Mouse (Mus musculus): ENCODE data around the gene Trim14.

Trim14 gene

GRCm38 (mm10) chr4:46560069-46560705, 24.2 kb upstream of the Trim14 start:
- DNase-seq: no peak

DNA sequence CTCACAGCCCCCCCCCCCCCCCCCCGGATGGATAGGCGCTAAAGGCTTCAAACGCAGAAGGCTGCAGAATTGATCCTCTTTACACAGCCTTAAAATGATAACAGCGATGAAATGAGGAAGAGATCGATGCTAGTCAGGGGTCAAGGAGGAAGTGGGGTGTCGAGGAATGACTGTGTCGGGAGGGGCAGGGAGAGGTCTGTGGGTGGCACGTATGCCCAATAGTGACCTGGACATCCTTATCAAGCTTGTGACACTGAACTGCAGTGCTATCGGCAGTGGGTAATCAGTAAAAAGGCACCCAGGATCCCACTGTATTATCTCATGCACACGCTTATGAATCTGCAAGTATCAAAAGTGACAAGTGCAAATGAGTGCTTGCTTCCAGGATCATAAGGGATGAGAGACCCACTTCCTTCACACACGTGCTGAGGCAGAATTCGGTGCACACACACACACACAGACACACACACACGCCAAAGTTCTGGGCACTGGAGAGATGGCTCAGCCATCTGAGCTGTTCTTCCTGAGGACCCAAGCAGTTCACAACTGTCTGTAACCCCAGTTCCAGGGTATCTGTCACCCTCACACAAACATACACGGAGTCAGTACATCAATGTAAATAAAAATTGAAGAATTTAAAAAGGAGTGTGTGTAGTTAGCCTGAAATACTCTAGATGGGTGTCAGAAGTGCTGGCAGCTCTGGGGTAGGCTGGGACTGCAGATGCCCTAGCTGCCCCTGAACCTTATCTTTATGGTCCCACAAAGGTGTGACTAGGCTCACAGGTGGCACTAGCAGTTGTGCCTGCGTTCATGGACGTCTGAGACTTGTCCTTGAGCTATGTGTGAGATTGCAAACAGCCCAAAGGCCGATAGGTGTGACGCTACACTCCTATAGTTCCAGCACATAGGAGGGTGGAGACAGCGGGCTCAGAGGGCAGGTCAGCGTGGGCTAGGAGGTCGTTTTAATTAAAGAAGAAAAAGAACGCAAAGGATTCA, 23.0 kb upstream of the Trim14 start:
- no peak for DNase-seq

- DNase-seq: no peak
Measured at GRCm38 (mm10) chr4:46556933-46557332, 21.0 kb upstream of the Trim14 start.

DNA sequence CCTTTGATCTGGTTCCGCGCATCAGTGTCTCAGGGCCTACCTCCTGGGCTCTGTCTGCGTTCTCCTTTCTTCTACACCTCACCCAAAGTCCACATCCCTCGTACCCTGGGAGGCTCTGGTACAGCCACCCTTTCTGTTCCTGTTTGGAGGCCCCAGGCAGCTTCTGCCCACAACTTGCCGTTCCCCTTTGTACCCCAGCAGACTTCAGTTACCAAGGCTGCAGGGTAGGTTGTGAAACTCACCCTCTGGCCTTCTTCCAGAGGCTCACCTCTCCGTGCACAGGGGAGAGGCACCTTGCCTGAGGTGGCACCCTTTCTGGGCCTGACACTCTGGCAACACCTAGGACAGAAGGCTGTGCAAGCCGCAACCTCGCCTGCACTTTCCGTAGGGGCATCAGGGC, 19.8 kb upstream of the Trim14 start:
- no peak for DNase-seq

DNA sequence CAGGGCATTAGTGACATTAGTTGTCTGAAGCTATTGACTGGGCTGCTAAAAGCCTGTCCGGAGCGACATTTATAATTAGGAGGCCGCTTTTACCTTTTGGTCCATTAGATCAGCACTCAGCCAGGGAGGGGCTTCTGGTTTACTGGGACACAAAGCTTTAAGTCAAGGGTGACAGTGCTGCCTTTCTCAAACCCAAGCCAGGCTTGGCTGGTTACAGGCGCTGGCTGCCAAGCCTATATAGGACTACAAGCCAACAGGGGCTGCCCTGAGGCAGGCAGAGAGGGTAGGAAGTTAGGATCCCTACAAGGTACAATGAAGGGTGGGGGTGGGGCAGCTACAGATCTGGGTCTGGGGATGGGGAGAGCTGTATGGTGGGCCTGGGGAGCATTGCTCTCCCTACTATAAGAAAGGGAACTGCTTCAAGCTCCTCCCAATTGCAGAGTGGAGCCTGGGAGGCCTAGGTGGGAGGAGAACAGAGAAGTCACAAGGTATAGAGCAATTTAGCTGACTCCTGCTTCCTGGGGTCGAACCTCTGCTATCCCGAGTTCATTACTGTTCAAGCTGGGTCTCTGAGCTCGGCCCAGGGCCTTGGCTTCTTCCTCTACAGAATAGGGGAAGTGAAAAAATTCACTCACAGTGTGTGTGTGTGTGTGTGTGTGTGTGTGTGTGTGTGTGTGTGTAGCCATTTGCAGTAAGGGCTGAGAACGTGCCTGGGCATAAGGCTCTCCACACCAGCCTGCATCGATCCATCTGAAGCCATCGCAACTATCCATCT, 18.5 kb upstream of the Trim14 start:
- no peak for DNase-seq

DNA sequence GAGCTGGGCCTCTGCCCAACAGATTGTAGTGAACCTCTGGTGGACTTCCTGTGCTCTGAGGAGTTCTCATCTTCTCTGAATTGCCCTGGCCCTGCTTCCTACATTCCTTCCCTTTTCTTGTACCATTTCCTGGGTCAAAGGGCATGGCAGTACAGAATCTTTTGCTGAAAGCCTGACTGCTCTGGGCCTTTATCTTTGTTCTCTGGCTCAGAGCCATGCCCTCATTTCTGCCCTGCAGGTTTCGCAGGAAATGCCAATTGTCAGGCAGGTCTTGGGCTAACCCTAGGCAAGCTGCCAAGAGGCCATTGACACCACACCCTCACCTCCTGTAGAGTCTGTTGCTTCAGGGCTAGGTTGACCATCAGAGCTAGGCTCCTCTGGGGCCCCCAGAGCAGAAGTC, 17.9 kb upstream of the Trim14 start:
- DNase-seq: no peak

GRCm38 (mm10) chr4:46550406-46550805, 14.5 kb upstream of the Trim14 start:
- DNase-seq: no peak

DNA sequence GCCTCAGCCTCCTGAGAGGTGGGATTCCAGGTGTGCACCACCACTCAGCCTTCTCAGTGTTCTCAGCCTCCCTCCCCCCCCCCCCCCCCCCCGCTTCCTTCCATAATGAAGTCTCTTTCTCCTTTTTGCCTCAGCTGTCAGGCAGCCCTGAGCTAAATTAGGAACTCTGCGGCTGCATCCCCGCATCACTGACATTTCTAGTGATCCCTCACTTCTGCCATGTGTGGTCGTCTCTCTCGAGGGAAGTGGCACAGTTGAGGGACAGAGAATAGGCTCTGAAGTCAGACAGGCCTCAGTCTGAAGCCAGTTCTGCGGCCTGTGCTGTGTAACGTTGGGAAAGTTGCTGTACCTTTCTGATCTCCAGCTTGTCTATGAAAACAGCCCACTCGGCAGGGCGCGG, 14.0 kb upstream of the Trim14 start:
- no peak for DNase-seq

DNA sequence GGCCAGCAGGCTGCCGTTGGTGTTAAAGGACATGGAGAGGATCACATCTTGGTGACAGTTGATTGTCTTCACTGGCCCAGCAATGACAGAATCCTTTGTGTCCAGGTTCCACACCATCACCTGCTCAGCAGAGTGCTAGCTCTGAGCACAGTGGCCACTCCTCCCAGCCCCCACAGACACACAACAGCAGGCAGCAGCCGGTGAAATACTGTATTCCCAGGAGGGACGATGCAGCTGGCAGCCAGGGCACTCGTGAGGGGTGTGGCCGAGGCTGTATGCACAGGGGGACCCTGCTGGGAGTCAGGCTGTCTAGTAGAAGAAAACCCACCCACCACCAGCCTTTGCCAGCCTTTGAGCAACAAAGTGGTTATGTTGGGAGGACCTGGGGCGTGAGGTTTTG, 10.8 kb upstream of the Trim14 start:
- no peak for DNase-seq

DNA sequence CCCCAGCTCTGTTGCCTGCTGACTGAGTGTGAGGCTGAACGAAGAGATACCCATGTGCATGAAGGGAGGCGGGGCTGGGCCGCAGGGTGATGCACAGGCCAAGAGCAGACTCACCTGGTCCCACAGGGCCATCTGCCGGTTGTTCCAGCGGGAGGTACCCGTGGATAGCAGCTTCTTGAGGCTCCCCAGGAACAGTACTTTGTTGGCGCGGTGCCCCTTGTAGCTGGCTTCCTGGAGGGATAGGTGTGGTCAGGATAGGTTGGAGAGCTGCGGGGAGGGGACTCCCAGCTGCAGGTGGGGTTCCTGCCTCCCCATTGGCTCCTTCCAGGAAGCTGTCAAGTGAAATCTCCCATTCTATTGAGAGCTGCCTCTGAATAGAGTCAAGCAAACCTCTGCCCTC, 9.6 kb upstream of the Trim14 start:
- DNase-seq: no peak

GRCm38 (mm10) chr4:46544313-46544712, 8.4 kb upstream of the Trim14 start:
- peak; percentile 76 for DNase-seq

DNA sequence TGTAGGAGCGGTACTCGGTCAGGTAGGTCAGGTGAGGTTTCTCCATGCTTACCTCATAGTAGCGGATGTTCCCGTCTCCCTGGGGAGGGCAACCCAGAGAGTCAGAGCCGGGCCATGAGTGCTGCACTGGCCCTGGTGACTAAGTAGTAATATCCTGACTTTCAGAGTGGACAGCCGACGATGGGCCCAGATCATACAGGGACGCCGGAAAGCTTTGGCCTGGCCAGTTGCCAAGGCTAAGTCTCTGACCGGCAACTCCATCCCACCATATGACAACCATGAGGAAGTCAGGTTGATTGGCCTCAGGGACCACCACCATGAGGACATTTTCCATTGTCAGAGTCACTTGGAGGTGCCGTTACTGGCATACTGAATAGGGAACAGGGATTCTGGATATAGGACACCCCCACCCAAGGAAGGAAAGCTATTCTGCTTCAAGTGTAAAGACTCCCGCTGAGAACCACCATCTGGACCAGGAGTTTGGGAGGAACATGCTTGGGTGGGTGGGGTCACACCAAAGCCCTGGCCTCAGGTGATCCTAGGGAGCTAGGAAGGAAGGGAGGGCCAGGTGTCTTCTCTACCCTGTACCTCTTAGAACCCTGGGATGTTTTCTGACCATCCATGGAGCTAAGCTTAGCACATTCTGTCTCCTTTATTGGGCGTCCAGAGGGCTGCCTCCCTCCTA, 7.6 kb upstream of the Trim14 start:
- DNase-seq: no peak

DNA sequence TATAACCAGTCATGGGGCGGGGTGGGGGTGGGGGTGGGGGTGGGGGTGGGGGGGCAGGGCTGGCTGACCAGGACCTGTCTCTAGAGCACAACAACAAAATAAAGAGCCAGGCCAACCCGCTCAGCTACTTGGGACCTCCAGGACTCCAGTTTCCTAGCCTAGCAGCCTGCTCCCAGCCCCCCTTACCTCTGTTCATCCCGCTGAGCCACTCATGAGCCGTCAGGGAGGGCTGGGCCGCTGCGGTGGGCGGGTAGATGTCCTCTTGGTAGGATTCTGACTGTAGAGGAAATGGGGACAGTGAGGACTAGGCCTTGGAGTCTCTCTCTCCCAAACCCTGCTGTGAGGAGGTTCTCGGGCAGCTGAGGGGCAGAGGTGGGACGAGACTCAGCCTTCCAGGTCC, 5.8 kb upstream of the Trim14 start:
- no peak for DNase-seq

- no peak for DNase-seq
Measured at GRCm38 (mm10) chr4:46539167-46539566, 3.2 kb upstream of the Trim14 start.

- DNase-seq: peak; percentile 51
Measured at GRCm38 (mm10) chr4:46535094-46535830, 679 bp downstream of the Trim14 start.

DNA sequence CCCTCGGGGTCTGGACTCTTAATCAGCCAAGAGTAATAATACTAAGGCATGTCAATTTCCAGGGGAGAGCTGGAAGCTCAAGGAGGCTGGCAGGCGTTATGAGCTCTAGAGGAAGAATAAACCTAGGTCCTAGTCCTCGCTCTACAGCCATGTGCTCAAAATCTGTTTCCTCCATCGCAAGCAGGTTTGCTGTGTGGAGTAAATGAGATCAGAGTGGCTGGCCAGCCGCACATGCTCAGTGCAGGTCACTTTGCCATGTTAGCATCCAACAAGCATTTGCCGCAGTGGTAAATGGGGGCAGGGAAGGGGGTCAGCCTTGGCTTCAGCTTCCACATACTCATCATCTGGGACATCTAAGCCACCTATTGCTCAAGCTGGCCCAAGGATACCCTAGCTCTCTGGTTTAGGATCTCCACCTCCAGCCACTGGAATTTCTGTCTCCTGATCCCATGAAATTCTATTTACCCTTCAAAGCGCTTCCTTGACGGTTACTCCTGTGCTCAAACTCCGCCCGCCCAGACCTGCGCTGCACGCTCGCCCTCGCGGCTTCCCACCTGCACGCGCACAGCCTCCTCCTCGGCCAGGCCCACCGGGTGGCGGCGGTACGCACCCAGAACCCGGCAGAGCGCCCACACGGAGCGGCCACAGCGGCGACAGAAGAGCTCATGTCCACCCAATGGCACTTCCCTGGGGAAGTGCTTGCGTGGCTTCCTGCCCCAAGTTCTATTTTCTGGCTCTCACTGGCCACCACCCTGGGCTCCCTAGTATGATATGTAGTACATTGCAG, 1.8 kb downstream of the Trim14 start:
- peak; percentile 67 for DNase-seq

GRCm38 (mm10) chr4:46532926-46533325, 3.0 kb downstream of the Trim14 start:
- DNase-seq: no peak

DNA sequence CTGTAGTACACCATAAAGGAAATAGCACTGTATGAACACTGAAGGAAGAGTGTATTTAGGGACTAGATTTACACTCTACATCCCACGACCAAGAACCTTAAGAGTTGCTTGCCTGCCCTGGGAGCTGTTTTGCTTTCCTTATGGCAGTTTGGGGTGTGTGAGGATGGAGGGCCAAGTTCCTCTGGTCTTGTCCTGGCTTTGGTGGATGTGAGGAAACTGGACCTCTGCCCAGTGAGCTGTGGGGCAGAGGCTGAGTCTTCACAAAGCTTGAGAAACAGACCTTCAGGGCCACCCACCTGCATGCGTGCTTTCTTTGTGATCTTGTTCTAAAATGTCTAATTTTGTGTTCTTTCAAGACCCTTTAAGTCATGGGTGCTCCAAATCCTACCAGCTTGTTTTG, 3.4 kb downstream of the Trim14 start:
- no peak for DNase-seq

GRCm38 (mm10) chr4:46529722-46530121, 6.2 kb downstream of the Trim14 start:
- DNase-seq: no peak

DNA sequence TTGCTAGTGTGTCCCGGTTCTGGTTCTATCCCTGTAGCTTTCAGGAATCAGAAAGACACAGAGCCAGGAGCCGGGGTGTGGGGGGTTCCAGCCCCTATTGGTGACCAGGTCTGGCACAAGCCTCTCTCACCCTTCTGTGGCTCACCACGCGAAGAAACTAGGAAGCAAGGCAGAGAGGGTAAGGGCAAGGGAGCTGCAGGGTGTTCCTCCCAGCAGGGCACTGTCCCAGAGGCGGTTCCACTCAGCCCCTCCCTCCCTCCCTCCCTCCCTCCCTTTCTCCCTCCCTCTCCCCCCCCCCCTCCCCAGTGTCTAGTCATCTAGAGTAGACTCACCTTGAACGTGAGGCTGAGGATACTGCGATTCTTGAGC, 8.4 kb downstream of the Trim14 start:
- DNase-seq: no peak

GRCm38 (mm10) chr4:46526798-46527557, 9.0 kb downstream of the Trim14 start:
- peak; percentile 68 for DNase-seq

Measured in thymus, postnatal 4 days (tissue).